Mouse (Mus musculus) inflammation-experienced regulatory T-cells, adult 6 months (primary cell): Measurements from ENCODE around the gene Abhd17c. TPM values are rescaled to one million over a fixed set of nuclear protein-coding genes. Genes with fewer than 3 reads are reported as not detected.

ENCODE experiments used
- ATAC-seq: one replicate; pipeline ENCODE4 v1.8.0; 2017
- polyA plus RNA-seq, 3 experiments: library from polyadenylated mRNA; unstranded; fragments of 100-300 nt; shearing (Covaris generic); gene quantifications; one replicate each; pipeline ENCODE4 v1.2.1; 2017

The Abhd17c gene
- polyA plus RNA-seq, 3 experiments from 2014 or later: 7.1 to 14.5 (median 10.9) TPM

GRCm38 (mm10) chr7:84059799-84060198, 91.9 kb downstream of the Abhd17c start:
- ATAC-seq: no peak

Other genes with a start within 250 kb of the Abhd17c start
- under 1 TPM in 1 of 3 experiments, not detected in 2; 0.20 TPM for gene Cemip, start 65.4 kb downstream of the Abhd17c start, polyA plus RNA-seq